Mouse (Mus musculus): ENCODE data around the gene Ank2. TPM values are rescaled to one million over a fixed set of nuclear protein-coding genes. Genes with fewer than 3 reads are reported as not detected.
"Not testable (repeated sequence)": the region's sequence is repeated elsewhere in the genome, so short reads cannot be mapped to it uniquely, and the experiment has no call there.

The Ank2 gene
- polyA plus RNA-seq, 1 experiment from 2014 or later, result 30.8 TPM

GRCm38 (mm10) chr3:127507878-127508783 lies 9.0 kb upstream of the Ank2 start:
- no peak overlapping the region for H3K4me3 ChIP-seq (ENCODE audit: low read depth, low read length)
- no peaks in the 10 kb centered on the region for H3K36me3 ChIP-seq (ENCODE audit: control insufficient read depth, insufficient read depth, low read length)
- no peak overlapping the region for H3K27ac ChIP-seq (ENCODE audit: low read depth, low read length)
- 65% methylated on average over 15 of the region's 15 CpGs for WGBS (ENCODE audit: insufficient replicate concordance)
- no peaks in the 10 kb centered on the region for H3K4me1 ChIP-seq (ENCODE audit: control insufficient read depth, insufficient read depth, low read length)
- no peaks in the 10 kb centered on the region for H3K9me3 ChIP-seq (replicated peaks; ENCODE audit: control insufficient read depth, low read length)
- ATAC-seq (replicated peaks; ENCODE audit: insufficient number of reproducible peaks, low FRiP score, low TSS enrichment), result no peak
- no peak overlapping the region for H3K9ac ChIP-seq (ENCODE audit: low read depth, low read length)
- H3K27me3 ChIP-seq (ENCODE audit: control insufficient read depth, insufficient read depth, low read length), result no peaks in the 10 kb centered on the region
- no peak overlapping the region for H3K4me2 ChIP-seq

- Histone ChIP-seq H3K36me3 (ENCODE audit: control insufficient read depth, insufficient read depth, low read length) (no peaks in the 10 kb centered on the region), H3K9ac (ENCODE audit: low read depth, low read length) (peak overlapping the region; percentile 77), H3K9me3 (replicated peaks; ENCODE audit: control insufficient read depth, low read length) (no peaks in the 10 kb centered on the region), H3K4me1 (ENCODE audit: control insufficient read depth, insufficient read depth, low read length) (0 out of 2 replicates have a peak, but pooled peaks cover 2% of the 10 kb centered on the region), H3K27me3 (ENCODE audit: control insufficient read depth, insufficient read depth, low read length) (peaks cover 11% of the 10 kb centered on the region), H3K4me2 (peak overlapping the region; percentile 100), H3K27ac (ENCODE audit: low read depth, low read length) (0 out of 2 replicates have a peak overlapping the region, but pooled peaks have one; percentile 10), H3K4me3 (ENCODE audit: low read depth, low read length) (peak overlapping the region; percentile 70)
- WGBS (ENCODE audit: insufficient replicate concordance), result 1% methylated on average over 21 of the region's 23 CpGs
- peak; percentile 71 for ATAC-seq (replicated peaks; ENCODE audit: insufficient number of reproducible peaks, low FRiP score, low TSS enrichment)
Measured at GRCm38 (mm10) chr3:127498197-127498741, 881 bp downstream of the Ank2 start.

GRCm38 (mm10) chr3:127492663-127493062 lies 6.5 kb downstream of the Ank2 start:
- Histone ChIP-seq H3K36me3 (ENCODE audit: control insufficient read depth, insufficient read depth, low read length) (no peaks in the 10 kb centered on the region), H3K27ac (ENCODE audit: low read depth, low read length) (no peak overlapping the region), H3K27me3 (ENCODE audit: control insufficient read depth, insufficient read depth, low read length) (peaks cover 1% of the 10 kb centered on the region), H3K4me2 (no peak overlapping the region), H3K4me1 (ENCODE audit: control insufficient read depth, insufficient read depth, low read length) (no peaks in the 10 kb centered on the region), H3K4me3 (ENCODE audit: low read depth, low read length) (no peak overlapping the region), H3K9ac (ENCODE audit: low read depth, low read length) (no peak overlapping the region), H3K9me3 (replicated peaks; ENCODE audit: control insufficient read depth, low read length) (no peaks in the 10 kb centered on the region)
- 83% methylated on average over 3 of the region's 3 CpGs for WGBS (ENCODE audit: insufficient replicate concordance)
- ATAC-seq (replicated peaks; ENCODE audit: insufficient number of reproducible peaks, low FRiP score, low TSS enrichment), result no peak

GRCm38 (mm10) chr3:127487302-127487701 lies 11.8 kb downstream of the Ank2 start:
- no peak for ATAC-seq (replicated peaks; ENCODE audit: insufficient number of reproducible peaks, low FRiP score, low TSS enrichment)
- Histone ChIP-seq H3K4me2 (no peak overlapping the region), H3K9ac (ENCODE audit: low read depth, low read length) (no peak overlapping the region), H3K9me3 (replicated peaks; ENCODE audit: control insufficient read depth, low read length) (no peaks in the 10 kb centered on the region), H3K27me3 (ENCODE audit: control insufficient read depth, insufficient read depth, low read length) (no peaks in the 10 kb centered on the region), H3K36me3 (ENCODE audit: control insufficient read depth, insufficient read depth, low read length) (no peaks in the 10 kb centered on the region), H3K4me1 (ENCODE audit: control insufficient read depth, insufficient read depth, low read length) (no peaks in the 10 kb centered on the region), H3K27ac (ENCODE audit: low read depth, low read length) (no peak overlapping the region), H3K4me3 (ENCODE audit: low read depth, low read length) (no peak overlapping the region)
- 82% methylated on average over 7 of the region's 7 CpGs for WGBS (ENCODE audit: insufficient replicate concordance)

GRCm38 (mm10) chr3:127485174-127485573 lies 14.0 kb downstream of the Ank2 start:
- Histone ChIP-seq H3K4me1 (ENCODE audit: control insufficient read depth, insufficient read depth, low read length) (no peaks in the 10 kb centered on the region), H3K36me3 (ENCODE audit: control insufficient read depth, insufficient read depth, low read length) (no peaks in the 10 kb centered on the region), H3K4me2 (no peak overlapping the region), H3K27me3 (ENCODE audit: control insufficient read depth, insufficient read depth, low read length) (no peaks in the 10 kb centered on the region), H3K27ac (ENCODE audit: low read depth, low read length) (no peak overlapping the region), H3K9me3 (replicated peaks; ENCODE audit: control insufficient read depth, low read length) (no peaks in the 10 kb centered on the region), H3K9ac (ENCODE audit: low read depth, low read length) (no peak overlapping the region), H3K4me3 (ENCODE audit: low read depth, low read length) (no peak overlapping the region)
- ATAC-seq (replicated peaks; ENCODE audit: insufficient number of reproducible peaks, low FRiP score, low TSS enrichment), result no peak
- 86% methylated on average over 10 of the region's 10 CpGs for WGBS (ENCODE audit: insufficient replicate concordance)

GRCm38 (mm10) chr3:127481658-127482057 lies 17.5 kb downstream of the Ank2 start:
- H3K4me2 ChIP-seq, result no peak overlapping the region
- H3K27me3 ChIP-seq (ENCODE audit: control insufficient read depth, insufficient read depth, low read length), result no peaks in the 10 kb centered on the region
- no peak overlapping the region for H3K9ac ChIP-seq (ENCODE audit: low read depth, low read length)
- H3K36me3 ChIP-seq (ENCODE audit: control insufficient read depth, insufficient read depth, low read length), result no peaks in the 10 kb centered on the region
- no peak overlapping the region for H3K27ac ChIP-seq (ENCODE audit: low read depth, low read length)
- 78% methylated on average over 6 of the region's 6 CpGs for WGBS (ENCODE audit: insufficient replicate concordance)
- H3K9me3 ChIP-seq (replicated peaks; ENCODE audit: control insufficient read depth, low read length), result no peaks in the 10 kb centered on the region
- no peak overlapping the region for H3K4me3 ChIP-seq (ENCODE audit: low read depth, low read length)
- ATAC-seq (replicated peaks; ENCODE audit: insufficient number of reproducible peaks, low FRiP score, low TSS enrichment), result no peak
- H3K4me1 ChIP-seq (ENCODE audit: control insufficient read depth, insufficient read depth, low read length), result no peaks in the 10 kb centered on the region

GRCm38 (mm10) chr3:127480369-127480768 lies 18.8 kb downstream of the Ank2 start:
- not testable (repeated sequence) for H3K4me1 ChIP-seq (ENCODE audit: control insufficient read depth, insufficient read depth, low read length); H3K27ac ChIP-seq (ENCODE audit: low read depth, low read length); ATAC-seq (replicated peaks; ENCODE audit: insufficient number of reproducible peaks, low FRiP score, low TSS enrichment); H3K9me3 ChIP-seq (replicated peaks; ENCODE audit: control insufficient read depth, low read length); H3K27me3 ChIP-seq (ENCODE audit: control insufficient read depth, insufficient read depth, low read length); H3K36me3 ChIP-seq (ENCODE audit: control insufficient read depth, insufficient read depth, low read length); H3K9ac ChIP-seq (ENCODE audit: low read depth, low read length); H3K4me3 ChIP-seq (ENCODE audit: low read depth, low read length); H3K4me2 ChIP-seq
- 70% methylated on average over 5 of the region's 5 CpGs for WGBS (ENCODE audit: insufficient replicate concordance)

- no peak for ATAC-seq (replicated peaks; ENCODE audit: insufficient number of reproducible peaks, low FRiP score, low TSS enrichment)
- 47% methylated on average over 6 of the region's 6 CpGs for WGBS (ENCODE audit: insufficient replicate concordance)
- Histone ChIP-seq H3K36me3 (ENCODE audit: control insufficient read depth, insufficient read depth, low read length) (no peaks in the 10 kb centered on the region), H3K27me3 (ENCODE audit: control insufficient read depth, insufficient read depth, low read length) (no peaks in the 10 kb centered on the region), H3K9me3 (replicated peaks; ENCODE audit: control insufficient read depth, low read length) (no peaks in the 10 kb centered on the region), H3K4me2 (no peak overlapping the region), H3K27ac (ENCODE audit: low read depth, low read length) (no peak overlapping the region), H3K4me1 (ENCODE audit: control insufficient read depth, insufficient read depth, low read length) (no peaks in the 10 kb centered on the region; the same call in 1 of the 2 replicates), H3K9ac (ENCODE audit: low read depth, low read length) (no peak overlapping the region), H3K4me3 (ENCODE audit: low read depth, low read length) (no peak overlapping the region)
Measured at GRCm38 (mm10) chr3:127474115-127474514, 25.0 kb downstream of the Ank2 start.

Measured in heart, embryonic 11.5 days (tissue).